Mouse (Mus musculus): ENCODE data around the gene Soat2. TPM values are rescaled to one million over a fixed set of nuclear protein-coding genes. Genes with fewer than 3 reads are reported as not detected.
A peak's percentile ranks its signal among the peaks of the same experiment; 100 is the strongest.

Soat2 gene
- polyA plus RNA-seq, 1 experiment from 2014 or later: 13.6 TPM

DNA sequence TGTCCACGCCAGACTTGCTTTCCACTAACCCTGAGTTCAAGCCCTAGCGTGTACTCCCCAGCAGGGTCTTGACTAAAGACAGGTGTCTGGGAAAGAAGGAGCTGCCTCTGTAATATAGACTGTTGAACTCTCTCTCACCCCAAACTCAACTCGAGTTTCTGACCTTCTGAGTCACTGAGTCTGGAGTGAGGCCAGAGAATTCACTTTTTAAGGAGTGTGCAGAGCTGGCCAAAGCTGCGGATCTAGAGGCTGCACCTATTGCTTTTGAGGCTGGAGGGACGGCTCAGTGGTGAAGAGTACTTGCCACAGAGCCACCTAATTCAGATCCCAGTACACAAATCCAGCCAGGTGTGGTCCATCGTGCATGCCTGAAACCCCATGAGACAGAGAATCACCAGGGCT lies 17.3 kb downstream of the Soat2 start:
- Histone ChIP-seq H3K9ac (replicated peaks) (no peak overlapping the region), H3K27ac (ENCODE audit: low read depth) (no peak overlapping the region), H3K27me3 (ENCODE audit: insufficient read depth, low read length) (no peaks in the 10 kb centered on the region), H3K36me3 (replicated peaks; ENCODE audit: insufficient read depth, low read length) (no peaks in the 10 kb centered on the region), H3K4me3 (ENCODE audit: low read depth, low read length) (no peak overlapping the region), H3K4me2 (ENCODE audit: low read depth, low read length) (no peak overlapping the region), H3K9me3 (ENCODE audit: low read length) (no peaks in the 10 kb centered on the region), H3K4me1 (ENCODE audit: insufficient read depth) (no peaks in the 10 kb centered on the region)
- 0 out of 2 replicates have a peak, but pooled peaks have one; percentile 35 for ATAC-seq
- WGBS (ENCODE audit: insufficient replicate concordance): 57% methylated on average over 6 of the region's 6 CpGs
- no peak for DNase-seq
- TF ChIP-seq EP300 (IDR thresholded peaks at IDR 0.05; ENCODE audit: low read depth): no peak
- no peak for TF ChIP-seq CTCF (IDR thresholded peaks at IDR 0.05; ENCODE audit: low read depth)

DNA sequence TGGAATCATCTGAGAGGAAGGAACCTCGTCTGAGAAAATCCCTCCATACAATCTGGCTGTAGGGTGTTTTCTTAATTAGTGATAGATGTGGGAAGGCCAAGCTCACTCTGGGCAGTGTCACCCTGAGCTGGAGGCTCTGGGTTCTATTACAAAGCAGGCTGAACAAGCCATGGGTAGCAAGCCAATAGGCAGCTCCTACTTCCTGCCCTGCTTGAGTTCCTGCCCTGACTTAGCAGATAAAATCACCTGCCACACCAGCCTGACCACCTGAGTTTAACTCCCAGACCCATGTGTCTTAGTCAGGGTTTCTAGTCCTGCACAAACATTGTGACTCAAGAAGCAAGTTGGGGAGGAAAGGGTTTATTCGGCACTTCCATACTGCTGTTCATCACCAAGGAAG lies 18.7 kb downstream of the Soat2 start:
- Histone ChIP-seq H3K9me3 (ENCODE audit: low read length) (no peaks in the 10 kb centered on the region), H3K4me2 (ENCODE audit: low read depth, low read length) (no peak overlapping the region), H3K27ac (ENCODE audit: low read depth) (no peak overlapping the region), H3K27me3 (ENCODE audit: insufficient read depth, low read length) (no peaks in the 10 kb centered on the region), H3K36me3 (replicated peaks; ENCODE audit: insufficient read depth, low read length) (no peaks in the 10 kb centered on the region), H3K9ac (replicated peaks) (no peak overlapping the region), H3K4me3 (ENCODE audit: low read depth, low read length) (no peak overlapping the region), H3K4me1 (ENCODE audit: insufficient read depth) (no peaks in the 10 kb centered on the region)
- WGBS (ENCODE audit: insufficient replicate concordance): 52% methylated on average over 2 of the region's 2 CpGs
- DNase-seq: no peak
- TF ChIP-seq CTCF (IDR thresholded peaks at IDR 0.05; ENCODE audit: low read depth) (no peak), EP300 (IDR thresholded peaks at IDR 0.05; ENCODE audit: low read depth) (no peak)
- ATAC-seq: no peak

DNA sequence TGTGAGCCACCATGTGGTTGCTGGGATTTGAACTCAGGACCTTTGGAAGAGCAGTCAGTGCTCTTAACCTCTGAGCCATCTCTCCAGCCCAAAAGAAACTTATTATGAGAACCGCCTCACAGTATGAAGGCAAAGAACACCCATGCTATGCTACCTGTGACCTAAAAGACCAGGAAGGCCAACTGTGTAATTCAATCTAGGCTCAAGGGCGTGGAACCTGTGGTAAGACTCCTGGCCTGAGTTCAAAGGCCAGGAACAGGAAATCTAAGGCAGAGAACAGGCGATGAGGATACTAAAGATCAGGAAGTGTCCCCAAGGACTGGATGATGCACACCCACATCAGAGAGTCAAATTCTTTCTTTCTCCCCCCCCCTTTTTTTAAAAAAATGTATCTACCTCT lies 23.3 kb downstream of the Soat2 start:
- no peak for ATAC-seq
- TF ChIP-seq EP300 (IDR thresholded peaks at IDR 0.05; ENCODE audit: low read depth): no peak
- TF ChIP-seq CTCF (IDR thresholded peaks at IDR 0.05; ENCODE audit: low read depth): no peak
- Histone ChIP-seq H3K36me3 (replicated peaks; ENCODE audit: insufficient read depth, low read length) (0 out of 2 replicates have a peak, but pooled peaks cover 6% of the 10 kb centered on the region), H3K9me3 (ENCODE audit: low read length) (no peaks in the 10 kb centered on the region), H3K4me2 (ENCODE audit: low read depth, low read length) (no peak overlapping the region), H3K9ac (replicated peaks) (no peak overlapping the region), H3K4me1 (ENCODE audit: insufficient read depth) (peaks cover 9% of the 10 kb centered on the region), H3K27me3 (ENCODE audit: insufficient read depth, low read length) (no peaks in the 10 kb centered on the region), H3K27ac (ENCODE audit: low read depth) (no peak overlapping the region), H3K4me3 (ENCODE audit: low read depth, low read length) (no peak overlapping the region)
- WGBS (ENCODE audit: insufficient replicate concordance): 65% methylated on average over 3 of the region's 3 CpGs
- no peak for DNase-seq

DNA sequence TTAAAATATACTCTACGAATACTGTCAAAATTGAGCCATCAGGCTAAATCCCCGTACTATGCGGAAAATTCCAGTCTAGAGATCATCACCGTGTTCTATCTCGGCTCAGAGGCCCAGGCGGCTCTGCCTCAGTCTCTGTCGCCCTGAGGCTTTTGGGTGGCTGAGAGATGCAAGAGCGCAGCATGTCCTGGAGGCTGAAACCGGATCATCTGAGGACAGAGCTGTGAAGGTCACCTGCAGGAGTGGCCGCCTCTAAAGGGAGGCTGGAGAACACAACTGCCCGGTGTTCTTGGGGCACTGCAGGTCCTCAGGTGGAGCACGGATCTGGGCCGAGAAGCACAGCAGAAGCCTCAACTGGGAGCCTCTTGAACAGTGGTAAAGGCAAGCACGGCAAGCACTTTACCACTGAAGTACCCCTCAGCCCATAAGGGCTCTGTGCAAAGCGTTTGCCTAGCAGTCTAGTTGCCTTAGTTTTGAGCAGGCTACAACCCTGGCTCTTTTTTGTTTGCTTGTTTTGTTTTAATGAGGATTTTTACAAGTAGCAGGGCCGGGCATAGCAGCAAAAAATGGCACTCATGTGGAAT lies 25.5 kb downstream of the Soat2 start:
- no peaks in the 10 kb centered on the region for H3K9me3 ChIP-seq (ENCODE audit: low read length)
- ATAC-seq (no peak), DNase-seq (no peak)
- TF ChIP-seq CTCF (IDR thresholded peaks at IDR 0.05; ENCODE audit: low read depth) (no peak), EP300 (IDR thresholded peaks at IDR 0.05; ENCODE audit: low read depth) (no peak)
- no peaks in the 10 kb centered on the region for H3K27me3 ChIP-seq (ENCODE audit: insufficient read depth, low read length)
- H3K27ac ChIP-seq (ENCODE audit: low read depth): no peak overlapping the region
- 80% methylated on average over 16 of the region's 16 CpGs for WGBS (ENCODE audit: insufficient replicate concordance)
- peaks cover 10% of the 10 kb centered on the region for H3K4me1 ChIP-seq (ENCODE audit: insufficient read depth)
- no peak overlapping the region for H3K4me2 ChIP-seq (ENCODE audit: low read depth, low read length)
- H3K4me3 ChIP-seq (ENCODE audit: low read depth, low read length): no peak overlapping the region
- H3K9ac ChIP-seq (replicated peaks): no peak overlapping the region
- H3K36me3 ChIP-seq (replicated peaks; ENCODE audit: insufficient read depth, low read length): 0 out of 2 replicates have a peak, but pooled peaks cover 6% of the 10 kb centered on the region

DNA sequence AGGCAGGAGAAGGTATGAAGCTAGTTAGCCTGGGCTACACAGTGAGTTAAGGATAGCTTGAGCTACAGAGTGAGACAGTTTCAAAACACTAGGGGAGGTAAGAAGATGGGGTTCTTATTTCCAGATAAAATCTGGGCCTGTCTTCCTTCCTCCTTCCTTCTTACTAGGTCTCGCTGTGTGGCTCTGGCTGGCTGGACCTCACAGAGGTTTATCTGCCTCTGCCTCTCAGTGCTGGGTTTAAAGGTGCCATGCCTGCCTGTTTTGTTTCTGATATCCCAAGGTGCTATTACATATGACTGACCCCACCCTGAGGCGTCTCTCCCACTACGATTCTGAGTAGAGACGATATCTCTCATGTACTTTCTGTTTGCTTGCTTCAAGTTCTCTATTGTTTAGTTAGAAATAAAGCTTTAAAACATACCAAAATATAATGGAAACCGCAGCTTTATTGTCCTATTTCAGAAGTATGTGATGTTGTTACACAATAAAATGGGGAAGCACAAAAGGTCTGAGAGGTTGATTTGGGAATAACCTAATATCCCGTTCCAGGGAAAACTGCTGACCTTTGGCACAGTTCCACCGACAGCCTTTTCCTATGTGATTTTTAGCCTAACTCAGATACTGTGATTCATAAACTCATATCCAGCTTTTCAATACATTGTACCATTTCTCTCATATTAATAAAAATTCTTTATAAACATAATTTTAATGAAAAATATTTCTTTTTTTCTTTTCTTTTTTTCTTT lies 26.4 kb downstream of the Soat2 start:
- H3K9ac ChIP-seq (replicated peaks): no peak overlapping the region
- 59% methylated on average over 7 of the region's 7 CpGs for WGBS (ENCODE audit: insufficient replicate concordance)

DNA sequence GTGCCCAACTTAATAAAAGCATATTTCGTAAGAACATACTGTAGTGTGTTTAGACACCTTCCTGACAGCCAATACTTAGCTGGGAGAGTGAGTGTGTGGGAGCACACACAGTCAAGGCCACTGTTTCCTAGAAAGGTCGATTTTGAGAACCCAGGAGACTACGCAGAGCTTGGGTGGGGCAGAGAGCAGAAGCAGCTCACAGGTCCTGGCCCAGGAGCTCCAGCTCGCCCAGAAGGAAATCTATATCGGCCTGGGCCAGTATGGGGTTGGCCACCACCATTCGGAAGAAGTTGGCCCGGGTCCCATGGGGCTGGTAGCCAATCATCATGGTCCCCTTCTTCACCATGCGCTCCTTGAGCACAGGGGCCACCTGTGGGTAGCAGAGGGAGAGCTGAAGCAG lies 27.1 kb downstream of the Soat2 start:
- no peaks in the 10 kb centered on the region for H3K9me3 ChIP-seq (ENCODE audit: low read length)
- no peak overlapping the region for H3K4me2 ChIP-seq (ENCODE audit: low read depth, low read length)
- DNase-seq (no peak), ATAC-seq (peak; percentile 36)
- no peak overlapping the region for H3K9ac ChIP-seq (replicated peaks)
- TF ChIP-seq CTCF (IDR thresholded peaks at IDR 0.05; ENCODE audit: low read depth) (no peak), EP300 (IDR thresholded peaks at IDR 0.05; ENCODE audit: low read depth) (no peak)
- H3K4me3 ChIP-seq (ENCODE audit: low read depth, low read length): no peak overlapping the region
- 71% methylated on average over 8 of the region's 8 CpGs for WGBS (ENCODE audit: insufficient replicate concordance)
- peaks cover 10% of the 10 kb centered on the region for H3K4me1 ChIP-seq (ENCODE audit: insufficient read depth)
- H3K27ac ChIP-seq (ENCODE audit: low read depth): peak overlapping the region; percentile 4
- H3K27me3 ChIP-seq (ENCODE audit: insufficient read depth, low read length): no peaks in the 10 kb centered on the region
- 0 out of 2 replicates have a peak, but pooled peaks cover 6% of the 10 kb centered on the region for H3K36me3 ChIP-seq (replicated peaks; ENCODE audit: insufficient read depth, low read length)

More for the DNA sequence above, 26.4 kb downstream of the Soat2 start:
- no peak overlapping the region for H3K4me3 ChIP-seq (ENCODE audit: low read depth, low read length)
- 0 out of 2 replicates have a peak overlapping the region, but pooled peaks have one; percentile 4 for H3K27ac ChIP-seq (ENCODE audit: low read depth)
- no peak for TF ChIP-seq CTCF (IDR thresholded peaks at IDR 0.05; ENCODE audit: low read depth)
- H3K4me1 ChIP-seq (ENCODE audit: insufficient read depth): peaks cover 10% of the 10 kb centered on the region
- no peak for DNase-seq
- 0 out of 2 replicates have a peak, but pooled peaks cover 6% of the 10 kb centered on the region for H3K36me3 ChIP-seq (replicated peaks; ENCODE audit: insufficient read depth, low read length)
- peak; percentile 35; the same call in 1 of the 2 replicates for ATAC-seq
- no peaks in the 10 kb centered on the region for H3K9me3 ChIP-seq (ENCODE audit: low read length)
- H3K27me3 ChIP-seq (ENCODE audit: insufficient read depth, low read length): no peaks in the 10 kb centered on the region
- no peak overlapping the region for H3K4me2 ChIP-seq (ENCODE audit: low read depth, low read length)

All from liver, postnatal 0 days (tissue).